8 mouse cellular contexts compared by ENCODE assay signal in genomic region chr4:133085011-133085782, GRCm38 (mm10). TPM values are rescaled to one million over a fixed set of nuclear protein-coding genes. Genes with fewer than 3 reads are reported as not detected.
DNase-seq lines count a peak whose midpoint lies in the region; ATAC-seq and TF ChIP-seq lines count a peak whose summit lies in the region.

No protein-coding gene starts in this region.

- ATAC-seq in cerebellum, adult (ENCODE audit: insufficient number of reproducible peaks, low FRiP score, low TSS enrichment), result peak; percentile 50; the same call in 1 of the 2 replicates
- ATAC-seq in forebrain, embryonic 16.5 days, result peak; percentile 55
- ATAC-seq in intestine, embryonic 16.5 days, result peak; percentile 81
- ATAC-seq in limb, embryonic 14.5 days (ENCODE audit: low FRiP score, low read depth), result peak; percentile 21; the same call in 1 of the 2 replicates
- ATAC-seq in neural tube, embryonic 12.5 days (ENCODE audit: low FRiP score, low read depth), result peak; percentile 27

- H3K9me3 ChIP-seq in forebrain, embryonic 16.5 days (ENCODE audit: control insufficient read depth, low read length), result no peaks in the 10 kb centered on the region
- H3K9me3 ChIP-seq in intestine, embryonic 16.5 days (ENCODE audit: control insufficient read depth, low read length), result no peaks in the 10 kb centered on the region
- H3K9me3 ChIP-seq in limb, embryonic 14.5 days (ENCODE audit: control insufficient read depth, low read length), result no peaks in the 10 kb centered on the region
- no peaks in the 10 kb centered on the region for H3K9me3 ChIP-seq in neural tube, embryonic 12.5 days

- H3K4me2 ChIP-seq in forebrain, embryonic 16.5 days (ENCODE audit: low read length), result peak overlapping the region; percentile 89
- peak overlapping the region; percentile 88 for H3K4me2 ChIP-seq in intestine, embryonic 16.5 days (ENCODE audit: low read depth, low read length)
- H3K4me2 ChIP-seq in limb, embryonic 14.5 days (replicated peaks; ENCODE audit: low read depth, low read length, severe bottlenecking), result peak overlapping the region; percentile 96
- peak overlapping the region; percentile 89 for H3K4me2 ChIP-seq in neural tube, embryonic 12.5 days (replicated peaks)

- no peaks in the 10 kb centered on the region for H3K27me3 ChIP-seq in liver, adult 2 months (ENCODE audit: control insufficient read depth, insufficient read depth, low read length)
- H3K27me3 ChIP-seq in forebrain, embryonic 16.5 days (replicated peaks; ENCODE audit: control insufficient read depth, insufficient read depth, low read length), result no peaks in the 10 kb centered on the region
- no peaks in the 10 kb centered on the region for H3K27me3 ChIP-seq in intestine, embryonic 16.5 days (replicated peaks; ENCODE audit: control insufficient read depth, insufficient read depth, low read length)
- H3K27me3 ChIP-seq in limb, embryonic 14.5 days (ENCODE audit: control insufficient read depth, insufficient read depth, low read length), result no peaks in the 10 kb centered on the region
- peaks cover 3% of the 10 kb centered on the region; the same call in 1 of the 2 replicates for H3K27me3 ChIP-seq in neural tube, embryonic 12.5 days (replicated peaks)

- no peak overlapping the region for H3K27ac ChIP-seq in liver, adult 2 months (replicated peaks; ENCODE audit: insufficient read depth, low read depth, low read length)
- H3K27ac ChIP-seq in forebrain, embryonic 16.5 days (ENCODE audit: low read length), result peak overlapping the region; percentile 62
- peak overlapping the region; percentile 78 for H3K27ac ChIP-seq in intestine, embryonic 16.5 days (ENCODE audit: low read length)
- peak overlapping the region; percentile 6 for H3K27ac ChIP-seq in limb, embryonic 14.5 days (replicated peaks; ENCODE audit: low read depth, low read length)
- no peak overlapping the region for H3K27ac ChIP-seq in neural tube, embryonic 12.5 days

- TF ChIP-seq CTCF in liver, adult 2 months (IDR thresholded peaks at IDR 0.05; ENCODE audit: low read depth, low read length), result no peak

- H3K9ac ChIP-seq in liver, adult 2 months (ENCODE audit: low read depth, low read length), result peak overlapping the region; percentile 22; the same call in 1 of the 2 replicates
- peak overlapping the region; percentile 57 for H3K9ac ChIP-seq in forebrain, embryonic 16.5 days (replicated peaks; ENCODE audit: low read depth, low read length)
- H3K9ac ChIP-seq in intestine, embryonic 16.5 days (ENCODE audit: low read depth, low read length), result peak overlapping the region; percentile 73
- H3K9ac ChIP-seq in limb, embryonic 14.5 days (ENCODE audit: low read depth, low read length, severe bottlenecking), result peak overlapping the region; percentile 56
- H3K9ac ChIP-seq in neural tube, embryonic 12.5 days, result peak overlapping the region; percentile 38

- WGBS in liver, adult 2 months, result 8% methylated on average over 51 of the region's 53 CpGs
- under 1% methylated on average over 53 of the region's 53 CpGs for WGBS in forebrain, embryonic 16.5 days
- WGBS in intestine, embryonic 16.5 days, result under 1% methylated on average over 50 of the region's 53 CpGs
- 2% methylated on average over 49 of the region's 53 CpGs for WGBS in limb, embryonic 14.5 days
- under 1% methylated on average over 53 of the region's 53 CpGs for WGBS in neural tube, embryonic 12.5 days

- peak overlapping the region; percentile 20; the same call in 1 of the 2 replicates for H3K4me3 ChIP-seq in liver, adult 2 months (ENCODE audit: insufficient read depth, low read depth, low read length)
- peak overlapping the region; percentile 42 for H3K4me3 ChIP-seq in forebrain, embryonic 16.5 days (replicated peaks; ENCODE audit: low read length)
- H3K4me3 ChIP-seq in intestine, embryonic 16.5 days (ENCODE audit: low read length), result peak overlapping the region; percentile 51
- H3K4me3 ChIP-seq in limb, embryonic 14.5 days (replicated peaks; ENCODE audit: low read length), result peak overlapping the region; percentile 35
- H3K4me3 ChIP-seq in neural tube, embryonic 12.5 days, result peak overlapping the region; percentile 32

- no peak for DNase-seq in liver, adult 2 months (ENCODE audit: extremely low read depth, low read depth, low spot score)
- DNase-seq in liver, result no peak
- no peak for DNase-seq in limb, embryonic 14.5 days (ENCODE audit: low spot score)
- peak; percentile 90 for DNase-seq in thymus, postnatal 14 days

- H3K36me3 ChIP-seq in liver, adult 2 months (ENCODE audit: control insufficient read depth, insufficient read depth, low read length), result no peaks in the 10 kb centered on the region
- H3K36me3 ChIP-seq in forebrain, embryonic 16.5 days (ENCODE audit: control insufficient read depth, insufficient read depth), result no peaks in the 10 kb centered on the region
- no peaks in the 10 kb centered on the region for H3K36me3 ChIP-seq in intestine, embryonic 16.5 days (ENCODE audit: control insufficient read depth, insufficient read depth, low read length)
- H3K36me3 ChIP-seq in limb, embryonic 14.5 days (ENCODE audit: control insufficient read depth, insufficient read depth, low read length), result peaks cover 2% of the 10 kb centered on the region; the same call in 1 of the 2 replicates
- no peaks in the 10 kb centered on the region for H3K36me3 ChIP-seq in neural tube, embryonic 12.5 days

- H3K4me1 ChIP-seq in liver, adult 2 months (ENCODE audit: control insufficient read depth, insufficient read depth, low read length), result peaks cover 18% of the 10 kb centered on the region
- H3K4me1 ChIP-seq in forebrain, embryonic 16.5 days (replicated peaks; ENCODE audit: control insufficient read depth, insufficient read depth, low read length), result peaks cover 34% of the 10 kb centered on the region
- peaks cover 69% of the 10 kb centered on the region for H3K4me1 ChIP-seq in intestine, embryonic 16.5 days (ENCODE audit: control insufficient read depth, insufficient read depth, low read length)
- peaks cover 51% of the 10 kb centered on the region for H3K4me1 ChIP-seq in limb, embryonic 14.5 days (ENCODE audit: control insufficient read depth, insufficient read depth, low read length)
- H3K4me1 ChIP-seq in neural tube, embryonic 12.5 days, result peaks cover 40% of the 10 kb centered on the region

- no peak for TF ChIP-seq POLR2A in liver, adult 2 months (IDR thresholded peaks at IDR 0.05; ENCODE audit: extremely low read depth, insufficient read depth, low read length)
- TF ChIP-seq POLR2A in limb, embryonic 14.5 days (IDR thresholded peaks at IDR 0.05; ENCODE audit: borderline replicate concordance, extremely low read depth, insufficient read depth, insufficient read length), result no peak

- H3K79me2 ChIP-seq in liver, adult 2 months (ENCODE audit: control insufficient read depth, insufficient read depth, low read length), result no peaks in the 10 kb centered on the region

RNA-seq across cellular contexts. Expression of gene Wasf2, which starts 45.1 kb away (rescaled TPM):
- 6.0 and 10.7 TPM in 2 replicates for total RNA-seq in liver, adult 2 months (2014; rRNA removed)
- polyA plus RNA-seq in liver, adult 2 months (2012; rRNA removed), result 12.3 and 17.0 TPM in 2 replicates
- 27.0 and 31.5 TPM in 2 replicates for polyA plus RNA-seq in forebrain, embryonic 16.5 days (2015; fragmentation: Nextera tagmentation; extraction: Ambion mirVana)
- 76.9 and 81.9 TPM in 2 replicates for polyA plus RNA-seq in intestine, embryonic 16.5 days (2015; fragmentation: Nextera tagmentation; extraction: Ambion mirVana)
- 62.0 and 70.9 TPM in 2 replicates for polyA plus RNA-seq in limb, embryonic 14.5 days (2012; rRNA removed)
- 92.2 and 96.6 TPM in 2 replicates for polyA plus RNA-seq in limb, embryonic 14.5 days (2014; fragmentation: Nextera tagmentation; extraction: Ambion mirVana)
- 30.5 and 48.9 TPM in 2 replicates for polyA plus RNA-seq in neural tube, embryonic 12.5 days (2016; fragmentation: Nextera tagmentation; extraction: Ambion mirVana)

Comparison
In these comparisons a context has a peak if more than half of its experiments do, and no peak if none do; other contexts are left out.
1. H3K27ac ChIP-seq: peak in forebrain, embryonic 16.5 days (single experiment), intestine, embryonic 16.5 days (single experiment) and limb, embryonic 14.5 days (single experiment); none in liver, adult 2 months (single experiment) and neural tube, embryonic 12.5 days (single experiment).
2. H3K9ac ChIP-seq: peak in every context shown above with its lines; median percentile 73 in intestine, embryonic 16.5 days; 57 in forebrain, embryonic 16.5 days; 56 in limb, embryonic 14.5 days; 38 in neural tube, embryonic 12.5 days; 22 in liver, adult 2 months.
3. ATAC-seq: peak in every context shown above with its lines; median percentile 81 in intestine, embryonic 16.5 days; 55 in forebrain, embryonic 16.5 days; 50 in cerebellum, adult; 27 in neural tube, embryonic 12.5 days; 21 in limb, embryonic 14.5 days.
4. Peak in every context shown above with its lines, with median percentiles within 50 percentile points of each other: H3K4me3 ChIP-seq and H3K4me2 ChIP-seq.